In genomic region chr16:14237100-14237723, GRCm38 (mm10) we compare ENCODE assay signal across 8 mouse cellular contexts. TPM values are rescaled to one million over a fixed set of nuclear protein-coding genes. Genes with fewer than 3 reads are reported as not detected.
DNase-seq lines count a peak whose midpoint lies in the region; ATAC-seq lines count a peak whose summit lies in the region.

No protein-coding gene starts in this region.

- 20% methylated on average over 6 of the region's 6 CpGs for WGBS in heart, embryonic 11.5 days (ENCODE audit: insufficient replicate concordance)
- 23% methylated on average over 6 of the region's 6 CpGs for WGBS in limb, embryonic 13.5 days

- no peak overlapping the region for H3K4me3 ChIP-seq in heart, embryonic 11.5 days (ENCODE audit: low read depth, low read length)
- no peak overlapping the region for H3K4me3 ChIP-seq in limb, embryonic 13.5 days

- no peak overlapping the region for H3K4me2 ChIP-seq in heart, embryonic 11.5 days
- no peak overlapping the region for H3K4me2 ChIP-seq in limb, embryonic 13.5 days (replicated peaks)

- H3K27me3 ChIP-seq in heart, embryonic 11.5 days (ENCODE audit: control insufficient read depth, insufficient read depth, low read length) = peaks cover 49% of the 10 kb centered on the region
- H3K27me3 ChIP-seq in limb, embryonic 13.5 days = no peaks in the 10 kb centered on the region

- no peaks in the 10 kb centered on the region for H3K9me3 ChIP-seq in heart, embryonic 11.5 days (replicated peaks; ENCODE audit: control insufficient read depth, low read length)
- no peaks in the 10 kb centered on the region for H3K9me3 ChIP-seq in limb, embryonic 13.5 days

- no peaks in the 10 kb centered on the region for H3K4me1 ChIP-seq in heart, embryonic 11.5 days (ENCODE audit: control insufficient read depth, insufficient read depth, low read length)
- no peaks in the 10 kb centered on the region for H3K4me1 ChIP-seq in limb, embryonic 13.5 days

- no peak overlapping the region for H3K27ac ChIP-seq in heart, embryonic 11.5 days (ENCODE audit: low read depth, low read length)
- no peak overlapping the region for H3K27ac ChIP-seq in limb, embryonic 13.5 days

- no peaks in the 10 kb centered on the region for H3K36me3 ChIP-seq in heart, embryonic 11.5 days (ENCODE audit: control insufficient read depth, insufficient read depth, low read length)
- no peaks in the 10 kb centered on the region for H3K36me3 ChIP-seq in limb, embryonic 13.5 days

- no peak overlapping the region for H3K9ac ChIP-seq in heart, embryonic 11.5 days (ENCODE audit: low read depth, low read length)
- no peak overlapping the region for H3K9ac ChIP-seq in limb, embryonic 13.5 days

- ATAC-seq in heart, embryonic 11.5 days (replicated peaks; ENCODE audit: insufficient number of reproducible peaks, low FRiP score, low TSS enrichment) = no peak
- ATAC-seq in limb, embryonic 13.5 days (ENCODE audit: low FRiP score, low read depth) = peak; percentile 78
- ATAC-seq in monocyte, adult 5-6 weeks (replicated peaks; ENCODE audit: insufficient number of reproducible peaks, low FRiP score, low TSS enrichment, poor library complexity, severe bottlenecking) = peak; percentile 65; the same call in 1 of the 2 replicates

- peak; percentile 69 to 88 for DNase-seq in heart, adult 18-20 months
- peak; percentile 80 for DNase-seq in embryo, embryonic 10 days (ENCODE audit: low spot score)
- DNase-seq in gastrocnemius, postnatal 25 days = peak; percentile 50
- DNase-seq in kidney, adult 9 months = peak; percentile 82
- peak; percentile 75 to 88 for DNase-seq in spleen, postnatal 4 days (ENCODE audit: low spot score in 2 of 2)

RNA-seq across cellular contexts. Expression of gene Myh11, which starts 54.0 kb away (rescaled TPM):
- total RNA-seq in heart, adult 18-20 months (2021) = 10 to 100 TPM; 25.1 to 28.1 TPM
- 1.5 and 1.8 TPM in 2 replicates for polyA plus RNA-seq in heart, embryonic 11.5 days (2014; fragmentation: Nextera tagmentation; extraction: Ambion mirVana)
- 10 to 100 TPM; 15.0 to 31.6 TPM for total RNA-seq in gastrocnemius, postnatal 25 days (2021)
- 0.34 and 0.39 TPM in 2 replicates for polyA plus RNA-seq in limb, embryonic 13.5 days (2015; fragmentation: Nextera tagmentation; extraction: Ambion mirVana)
- total RNA-seq in monocyte, adult 5-6 weeks (2017) = 0.78 TPM in 1 of 3 replicates, not detected in the others
